Mouse (Mus musculus) limb, embryonic 13.5 days (tissue): ENCODE results near the gene Vat1l. TPM values are rescaled to one million over a fixed set of nuclear protein-coding genes. Genes with fewer than 3 reads are reported as not detected.

Experiments
- ATAC-seq: fragments of 200-750 bp; cut with Nextera tagmentation; 2 replicates; pipeline ENCODE4 v1.8.0; 2017; ENCODE audit warnings: low read depth, moderate number of reproducible peaks, moderate TSS enrichment; ENCODE audit not compliant: low FRiP score
- H3K27ac ChIP-seq: fragments of 300-500 bp; sonication (generic); 2 replicates; pipeline ENCODE4 v1.5.1; 2015; ENCODE audit warnings: inconsistent platforms, mild to moderate bottlenecking, moderate library complexity
- H3K27me3 ChIP-seq: fragments of 300-500 bp; sonication (generic); 2 replicates; pipeline ENCODE4 v1.6.1; 2015; ENCODE audit warnings: mild to moderate bottlenecking, inconsistent platforms
- H3K36me3 ChIP-seq: fragments of 300-500 bp; sonication (generic); 2 replicates; pipeline ENCODE4 v1.6.1; 2015; ENCODE audit warnings: inconsistent platforms, mild to moderate bottlenecking, moderate library complexity
- H3K4me1 ChIP-seq: fragments of 300-500 bp; sonication (generic); 2 replicates; pipeline ENCODE4 v1.6.1; 2015; ENCODE audit warnings: inconsistent platforms
- H3K4me2 ChIP-seq: fragments of 300-500 bp; sonication (generic); replicated peaks from 2 replicates; pipeline ENCODE4 v1.6.1; 2015; ENCODE audit warnings: inconsistent platforms, mild to moderate bottlenecking, moderate library complexity
- H3K4me3 ChIP-seq: fragments of 300-500 bp; sonication (generic); 2 replicates; pipeline ENCODE4 v1.5.1; 2015; ENCODE audit warnings: moderate library complexity, mild to moderate bottlenecking, inconsistent platforms
- H3K9ac ChIP-seq: fragments of 300-500 bp; sonication (generic); 2 replicates; pipeline ENCODE4 v1.6.1; 2015; ENCODE audit warnings: mild to moderate bottlenecking, inconsistent platforms
- H3K9me3 ChIP-seq: fragments of 300-500 bp; sonication (generic); 2 replicates; pipeline ENCODE4 v1.6.1; 2016; ENCODE audit warnings: inconsistent platforms
- WGBS: fragments of 180-500 bp; shearing (Covaris S2); methylation state at CpG from one replicate; pipeline ENCODE4 v1.1.7; 2015; 5-methylcytosine and 5-hydroxymethylcytosine counted together
- polyA plus RNA-seq: library from polyadenylated mRNA; unstranded; fragments of >200 nt; fragmentation: Nextera tagmentation; extraction: Ambion mirVana; gene quantifications from 2 replicates; pipeline ENCODE4 v1.2.1, GENCODE M21; 2015

The Vat1l gene
- polyA plus RNA-seq, 1 experiment from 2014 or later: 4.6 TPM

- WGBS: 85% methylated on average over 5 of the region's 5 CpGs
- Histone ChIP-seq H3K36me3 (no peaks in the 10 kb centered on the region), H3K27ac (no peak overlapping the region), H3K4me1 (peaks cover 4% of the 10 kb centered on the region; the same call in 1 of the 2 replicates), H3K27me3 (no peaks in the 10 kb centered on the region), H3K4me2 (no peak overlapping the region), H3K9ac (no peak overlapping the region), H3K4me3 (no peak overlapping the region), H3K9me3 (peaks cover 6% of the 10 kb centered on the region; the same call in 1 of the 2 replicates)
- ATAC-seq: no peak
These were observed 213.1 kb downstream of the Vat1l start for GRCm38 (mm10) chr8:114418486-114418885.

GRCm38 (mm10) chr8:114418904-114419303 lies 213.5 kb downstream of the Vat1l start:
- H3K36me3 ChIP-seq: no peaks in the 10 kb centered on the region
- ATAC-seq: no peak
- H3K4me2 ChIP-seq: no peak overlapping the region
- H3K27ac ChIP-seq: no peak overlapping the region
- 65% methylated on average over 6 of the region's 6 CpGs for WGBS
- peaks cover 5% of the 10 kb centered on the region; the same call in 1 of the 2 replicates for H3K9me3 ChIP-seq
- H3K4me3 ChIP-seq: no peak overlapping the region
- H3K27me3 ChIP-seq: no peaks in the 10 kb centered on the region
- H3K9ac ChIP-seq: no peak overlapping the region
- peaks cover 4% of the 10 kb centered on the region; the same call in 1 of the 2 replicates for H3K4me1 ChIP-seq

GRCm38 (mm10) chr8:114421544-114421943 lies 216.1 kb downstream of the Vat1l start:
- ATAC-seq: no peak
- no peak overlapping the region for H3K4me3 ChIP-seq
- 71% methylated on average over 4 of the region's 4 CpGs for WGBS
- H3K36me3 ChIP-seq: no peaks in the 10 kb centered on the region
- no peaks in the 10 kb centered on the region for H3K27me3 ChIP-seq
- H3K27ac ChIP-seq: no peak overlapping the region
- no peak overlapping the region for H3K9ac ChIP-seq
- H3K9me3 ChIP-seq: no peaks in the 10 kb centered on the region
- H3K4me2 ChIP-seq: no peak overlapping the region
- peaks cover 4% of the 10 kb centered on the region; the same call in 1 of the 2 replicates for H3K4me1 ChIP-seq

Other genes with a start within 250 kb of the Vat1l start
- 13.3 and 16.9 TPM in 2 replicates for gene Nudt7, start 72.1 kb upstream of the Vat1l start, polyA plus RNA-seq
- 0.88 and 0.94 TPM in 2 replicates for gene Clec3a, start 212.5 kb downstream of the Vat1l start, polyA plus RNA-seq
- gene Wwox, start 234.0 kb downstream of the Vat1l start, polyA plus RNA-seq: 9.5 and 10.5 TPM in 2 replicates